Mouse (Mus musculus): ENCODE measurements around the gene Mtif3. TPM values are rescaled to one million over a fixed set of nuclear protein-coding genes. Genes with fewer than 3 reads are reported as not detected.
A peak's percentile ranks its signal among the peaks of the same experiment; 100 is the strongest.
"Not testable (repeated sequence)": the region's sequence is repeated elsewhere in the genome, so short reads cannot be mapped to it uniquely, and the experiment has no call there.

Mtif3 gene
- polyA plus RNA-seq, 1 experiment from 2014 or later, result 15.3 TPM

GRCm38 (mm10) chr5:146948508-146949088 lies 15.0 kb downstream of the Mtif3 start, which contains the start of gene Gtf3a:
Gene Gtf3a (plus strand): TSS chr5:146948657.
- Histone ChIP-seq H3K36me3 (peaks cover 37% of the 10 kb centered on the region), H3K4me1 (replicated peaks) (peaks cover 30% of the 10 kb centered on the region), H3K27me3 (no peaks in the 10 kb centered on the region), H3K9me3 (replicated peaks) (0 out of 2 replicates have a peak, but pooled peaks cover 2% of the 10 kb centered on the region), H3K9ac (peak within 1 kb of the TSS; percentile 87), H3K27ac (peak within 1 kb of the TSS; percentile 78), H3K4me2 (peak within 1 kb of the TSS; percentile 93), H3K4me3 (replicated peaks) (peak within 1 kb of the TSS; percentile 81)
- under 1% methylated on average over 62 of the region's 62 CpGs for WGBS (ENCODE audit: insufficient replicate concordance)
- DNase-seq, result peak; percentile 73
- peak; percentile 93 for ATAC-seq (ENCODE audit: low read depth)

DNA sequence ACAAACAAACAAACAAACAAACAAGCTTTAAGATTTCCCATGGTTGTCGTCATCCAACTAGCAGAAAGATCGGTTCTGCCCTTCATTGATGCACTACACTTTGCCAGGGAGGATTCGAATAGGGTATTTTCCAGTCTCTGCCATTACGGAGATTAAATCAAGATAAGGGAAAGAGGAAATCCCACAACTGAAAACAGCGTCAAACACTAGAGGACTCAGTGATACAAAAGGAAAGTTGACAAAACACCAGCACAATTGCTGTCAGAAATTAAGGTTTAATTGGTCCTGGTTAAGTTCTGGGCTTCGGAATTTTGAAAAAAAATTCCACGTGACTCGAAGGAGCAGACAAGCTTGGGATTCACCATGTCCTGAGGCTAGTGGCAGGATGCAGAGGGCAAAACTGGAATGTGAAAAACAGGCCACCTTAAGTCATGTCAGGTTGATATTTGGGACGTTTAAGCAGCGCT lies 15.5 kb downstream of the Mtif3 start:
- ATAC-seq (ENCODE audit: low read depth) (no peak), DNase-seq (no peak)
- Histone ChIP-seq H3K4me2 (peak overlapping the region; percentile 93), H3K4me1 (replicated peaks) (peaks cover 30% of the 10 kb centered on the region), H3K27me3 (no peaks in the 10 kb centered on the region), H3K36me3 (peaks cover 32% of the 10 kb centered on the region), H3K4me3 (replicated peaks) (peak overlapping the region; percentile 81), H3K9me3 (replicated peaks) (0 out of 2 replicates have a peak, but pooled peaks cover 2% of the 10 kb centered on the region), H3K9ac (peak overlapping the region; percentile 87), H3K27ac (peak overlapping the region; percentile 67)
- WGBS (ENCODE audit: insufficient replicate concordance), result 12% methylated on average over 10 of the region's 10 CpGs

DNA sequence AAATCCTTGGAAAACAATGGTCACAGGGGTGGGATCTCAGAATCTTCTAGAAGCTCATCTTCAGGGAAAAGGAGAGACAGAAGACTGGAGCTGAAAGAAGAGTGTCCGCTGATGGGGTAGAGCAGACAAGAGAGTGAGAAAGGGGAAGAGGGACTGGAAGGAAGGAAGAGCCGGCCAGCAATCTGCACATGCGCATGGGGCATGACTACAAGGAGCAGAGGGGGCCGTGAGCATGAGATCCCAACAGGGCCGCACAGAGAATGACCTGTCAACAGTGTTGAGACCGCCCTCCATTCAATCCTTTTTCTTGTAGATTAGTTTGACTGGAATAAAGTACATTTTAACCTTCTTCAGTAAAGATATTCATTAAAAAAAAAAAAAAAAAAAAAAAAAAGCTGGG lies 16.1 kb downstream of the Mtif3 start:
- H3K4me2 ChIP-seq, result peak overlapping the region; percentile 93
- H3K9ac ChIP-seq, result no peak overlapping the region
- no peaks in the 10 kb centered on the region for H3K27me3 ChIP-seq
- H3K4me1 ChIP-seq (replicated peaks), result peaks cover 30% of the 10 kb centered on the region
- 0 out of 2 replicates have a peak, but pooled peaks cover 2% of the 10 kb centered on the region for H3K9me3 ChIP-seq (replicated peaks)
- no peak for ATAC-seq (ENCODE audit: low read depth)
- WGBS (ENCODE audit: insufficient replicate concordance), result 40% methylated on average over 6 of the region's 6 CpGs
- peak overlapping the region; percentile 81; the same call in 1 of the 2 replicates for H3K4me3 ChIP-seq (replicated peaks)
- H3K36me3 ChIP-seq, result peaks cover 26% of the 10 kb centered on the region
- no peak overlapping the region for H3K27ac ChIP-seq
- no peak for DNase-seq

DNA sequence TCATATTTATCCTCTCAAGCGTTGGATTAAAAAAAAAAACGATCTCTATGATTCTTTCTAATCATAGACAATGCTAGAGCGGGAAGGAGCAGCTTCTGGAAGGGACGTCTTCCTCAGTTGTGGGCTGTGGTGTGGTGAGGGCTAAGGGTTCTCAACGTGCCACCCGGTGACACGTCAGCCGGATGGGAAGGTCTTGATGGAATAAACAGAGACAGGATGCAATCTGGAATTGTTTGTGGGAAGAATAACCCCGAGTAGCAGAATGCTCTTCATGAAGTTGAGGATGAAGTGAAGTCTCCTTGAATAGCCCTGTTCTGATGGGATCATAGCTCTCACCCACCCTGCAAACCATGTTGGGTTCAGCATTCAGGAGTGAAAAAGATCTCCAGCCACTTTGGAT lies 16.9 kb downstream of the Mtif3 start:
- WGBS (ENCODE audit: insufficient replicate concordance), result 75% methylated on average over 9 of the region's 9 CpGs
- Histone ChIP-seq H3K27ac (no peak overlapping the region), H3K4me2 (no peak overlapping the region), H3K4me3 (replicated peaks) (no peak overlapping the region), H3K4me1 (replicated peaks) (peaks cover 30% of the 10 kb centered on the region), H3K9ac (no peak overlapping the region), H3K27me3 (no peaks in the 10 kb centered on the region), H3K9me3 (replicated peaks) (0 out of 2 replicates have a peak, but pooled peaks cover 2% of the 10 kb centered on the region), H3K36me3 (peaks cover 18% of the 10 kb centered on the region)
- DNase-seq (no peak), ATAC-seq (ENCODE audit: low read depth) (no peak)

- Histone ChIP-seq H3K9ac (no peak overlapping the region), H3K27me3 (no peaks in the 10 kb centered on the region), H3K4me2 (no peak overlapping the region), H3K27ac (no peak overlapping the region), H3K9me3 (replicated peaks) (0 out of 2 replicates have a peak, but pooled peaks cover 2% of the 10 kb centered on the region), H3K36me3 (no peaks in the 10 kb centered on the region), H3K4me3 (replicated peaks) (no peak overlapping the region), H3K4me1 (replicated peaks) (peaks cover 20% of the 10 kb centered on the region)
- 87% methylated on average over 2 of the region's 2 CpGs for WGBS (ENCODE audit: insufficient replicate concordance)
- no peak for DNase-seq
- no peak for ATAC-seq (ENCODE audit: low read depth)
These were observed 19.0 kb downstream of the Mtif3 start for GRCm38 (mm10) chr5:146944568-146944967.

- H3K36me3 ChIP-seq, result no peaks in the 10 kb centered on the region
- no peak for ATAC-seq (ENCODE audit: low read depth)
- no peak overlapping the region for H3K4me3 ChIP-seq (replicated peaks)
- 67% methylated on average over 15 of the region's 15 CpGs for WGBS (ENCODE audit: insufficient replicate concordance)
- DNase-seq, result no peak
- no peak overlapping the region for H3K4me2 ChIP-seq
- peaks cover 9% of the 10 kb centered on the region for H3K4me1 ChIP-seq (replicated peaks)
- H3K9me3 ChIP-seq (replicated peaks), result 0 out of 2 replicates have a peak, but pooled peaks cover 2% of the 10 kb centered on the region
- no peak overlapping the region for H3K9ac ChIP-seq
- no peak overlapping the region for H3K27ac ChIP-seq
- H3K27me3 ChIP-seq, result no peaks in the 10 kb centered on the region
These were observed 20.6 kb downstream of the Mtif3 start for GRCm38 (mm10) chr5:146942965-146943364.

DNA sequence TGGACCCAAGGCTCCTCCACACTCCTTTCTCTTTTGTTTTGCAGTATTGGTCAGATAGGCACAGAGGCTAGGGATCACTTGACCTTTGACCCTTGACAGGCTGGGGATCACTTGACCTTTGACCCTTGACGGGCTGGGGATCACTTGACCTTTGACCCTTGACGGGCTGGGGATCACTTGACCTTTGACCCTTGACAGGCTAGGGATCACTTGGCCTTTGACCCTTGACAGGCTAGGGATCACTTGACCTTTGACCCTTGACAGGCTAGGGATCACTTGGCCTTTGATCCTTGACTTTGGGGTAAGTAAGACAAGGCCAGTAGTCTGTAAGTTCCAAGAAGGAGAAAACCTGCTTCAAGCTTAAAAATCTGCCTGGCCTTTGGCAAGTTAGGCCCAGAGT lies 21.7 kb downstream of the Mtif3 start:
- ATAC-seq (ENCODE audit: low read depth); H3K4me1 ChIP-seq (replicated peaks); H3K9me3 ChIP-seq (replicated peaks); H3K27ac ChIP-seq; H3K4me2 ChIP-seq; H3K4me3 ChIP-seq (replicated peaks); H3K36me3 ChIP-seq; H3K27me3 ChIP-seq; H3K9ac ChIP-seq; DNase-seq: not testable (repeated sequence)
- 39% methylated on average over 2 of the region's 2 CpGs for WGBS (ENCODE audit: insufficient replicate concordance)

GRCm38 (mm10) chr5:146940219-146940618 lies 23.4 kb downstream of the Mtif3 start:
- Histone ChIP-seq H3K4me1 (replicated peaks) (no peaks in the 10 kb centered on the region), H3K27me3 (no peaks in the 10 kb centered on the region; the same call in 1 of the 2 replicates), H3K36me3 (no peaks in the 10 kb centered on the region), H3K27ac (no peak overlapping the region), H3K9ac (no peak overlapping the region), H3K4me3 (replicated peaks) (no peak overlapping the region), H3K4me2 (no peak overlapping the region), H3K9me3 (replicated peaks) (0 out of 2 replicates have a peak, but pooled peaks cover 2% of the 10 kb centered on the region)
- WGBS (ENCODE audit: insufficient replicate concordance), result 23% methylated on average over 7 of the region's 7 CpGs
- ATAC-seq (ENCODE audit: low read depth) (no peak), DNase-seq (no peak)

DNA sequence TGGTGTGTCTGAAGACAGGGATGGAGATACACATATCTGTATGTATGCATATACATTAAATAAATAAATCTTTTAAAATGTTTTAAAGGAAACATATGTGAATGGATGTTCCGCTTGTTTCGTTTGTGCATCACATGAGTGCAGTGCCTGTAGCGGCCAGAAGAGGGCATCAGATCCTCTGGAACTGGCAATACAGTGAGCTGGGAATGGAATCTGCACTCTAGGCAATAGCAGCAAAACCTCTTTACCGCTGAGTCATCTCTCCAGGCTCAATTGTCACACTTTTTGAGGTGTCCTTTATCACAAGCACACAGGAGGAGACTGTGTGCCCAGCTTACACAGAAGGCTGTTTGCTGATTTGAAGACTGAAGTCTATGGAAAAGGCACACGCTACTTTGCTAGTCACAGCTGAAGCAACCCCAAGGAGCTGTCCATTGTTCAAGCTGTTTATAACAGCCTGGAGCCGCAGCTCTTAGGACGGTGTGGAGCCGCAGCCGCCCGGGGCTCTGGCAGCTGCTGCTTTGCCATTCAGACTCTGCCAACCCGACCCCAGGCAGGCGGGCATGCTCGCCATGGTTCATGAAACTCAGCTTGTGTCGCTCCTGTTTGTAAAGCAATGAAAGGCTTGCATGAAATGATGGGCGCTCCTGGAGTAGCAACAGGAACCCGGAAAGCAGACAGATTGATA lies 24.3 kb downstream of the Mtif3 start:
- no peak overlapping the region for H3K4me3 ChIP-seq (replicated peaks)
- H3K9me3 ChIP-seq (replicated peaks), result no peaks in the 10 kb centered on the region
- 73% methylated on average over 16 of the region's 16 CpGs for WGBS (ENCODE audit: insufficient replicate concordance)
- H3K36me3 ChIP-seq, result no peaks in the 10 kb centered on the region
- no peak overlapping the region for H3K27ac ChIP-seq
- no peak overlapping the region for H3K9ac ChIP-seq
- no peak for DNase-seq
- no peaks in the 10 kb centered on the region for H3K4me1 ChIP-seq (replicated peaks)
- H3K4me2 ChIP-seq, result no peak overlapping the region
- ATAC-seq (ENCODE audit: low read depth), result peak; percentile 51; the same call in 1 of the 2 replicates
- H3K27me3 ChIP-seq, result no peaks in the 10 kb centered on the region; the same call in none of the 2 replicates

GRCm38 (mm10) chr5:146937541-146938503 lies 25.8 kb downstream of the Mtif3 start:
- Histone ChIP-seq H3K27me3 (no peaks in the 10 kb centered on the region; the same call in none of the 2 replicates), H3K4me2 (no peak overlapping the region), H3K36me3 (no peaks in the 10 kb centered on the region), H3K27ac (no peak overlapping the region), H3K4me3 (replicated peaks) (no peak overlapping the region), H3K9ac (no peak overlapping the region), H3K9me3 (replicated peaks) (no peaks in the 10 kb centered on the region), H3K4me1 (replicated peaks) (no peaks in the 10 kb centered on the region)
- no peak for DNase-seq
- WGBS (ENCODE audit: insufficient replicate concordance), result 66% methylated on average over 32 of the region's 32 CpGs
- ATAC-seq (ENCODE audit: low read depth), result no peak

DNA sequence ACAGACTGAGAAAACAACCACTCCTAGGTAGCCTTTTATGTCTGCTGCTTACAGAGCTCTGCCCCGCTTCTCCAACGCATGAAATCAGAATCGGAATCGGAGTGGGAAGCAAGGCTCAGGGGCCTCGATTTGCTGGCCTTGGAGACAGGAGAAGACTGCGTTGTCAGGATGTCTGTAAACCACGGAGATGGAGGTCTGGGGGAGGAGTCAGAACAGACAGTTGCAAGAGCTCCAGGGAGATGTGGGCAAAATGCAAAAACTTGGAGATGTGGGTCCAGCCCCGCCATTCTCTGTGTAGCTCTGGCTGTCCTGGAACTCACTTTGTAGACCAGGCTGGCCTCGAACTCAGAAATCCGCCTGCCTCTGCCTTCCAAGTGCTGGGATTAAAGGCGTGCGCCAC lies 30.1 kb downstream of the Mtif3 start:
- Histone ChIP-seq H3K36me3 (no peaks in the 10 kb centered on the region), H3K9ac (no peak overlapping the region), H3K4me3 (replicated peaks) (no peak overlapping the region), H3K27me3 (no peaks in the 10 kb centered on the region; the same call in none of the 2 replicates), H3K4me2 (no peak overlapping the region), H3K4me1 (replicated peaks) (no peaks in the 10 kb centered on the region), H3K9me3 (replicated peaks) (no peaks in the 10 kb centered on the region), H3K27ac (no peak overlapping the region)
- DNase-seq (no peak), ATAC-seq (ENCODE audit: low read depth) (no peak)
- 67% methylated on average over 12 of the region's 12 CpGs for WGBS (ENCODE audit: insufficient replicate concordance)
